Mouse (Mus musculus) forelimb bud, embryonic 11.5 days (tissue): Measurements from ENCODE around the gene Vmn2r103.

Experiments
- DNase-seq: peaks from one replicate; pipeline ENCODE4 v3.0.0-alpha.2; 2012; ENCODE audit warnings: low read depth, low spot score

The Vmn2r103 gene

GRCm38 (mm10) chr17:19773063-19773462, at the start of gene Vmn2r103:
TSS of gene Vmn2r103 (plus strand) at chr17:19773363.
- no peak for DNase-seq

GRCm38 (mm10) chr17:19778994-19779393, 5.8 kb downstream of the Vmn2r103 start:
- DNase-seq: no peak

- DNase-seq: no peak
Measured at GRCm38 (mm10) chr17:19789248-19789647, 16.1 kb downstream of the Vmn2r103 start.
